Mouse (Mus musculus) thymus, postnatal 4 days (tissue): ENCODE data around the gene Bace1.
"Not testable (repeated sequence)": the region's sequence is repeated elsewhere in the genome, so short reads cannot be mapped to it uniquely, and the experiment has no call there.

Experiments used
- DNase-seq: peaks from one replicate; pipeline ENCODE4 v3.0.0; 2021

Gene Bace1

DNA sequence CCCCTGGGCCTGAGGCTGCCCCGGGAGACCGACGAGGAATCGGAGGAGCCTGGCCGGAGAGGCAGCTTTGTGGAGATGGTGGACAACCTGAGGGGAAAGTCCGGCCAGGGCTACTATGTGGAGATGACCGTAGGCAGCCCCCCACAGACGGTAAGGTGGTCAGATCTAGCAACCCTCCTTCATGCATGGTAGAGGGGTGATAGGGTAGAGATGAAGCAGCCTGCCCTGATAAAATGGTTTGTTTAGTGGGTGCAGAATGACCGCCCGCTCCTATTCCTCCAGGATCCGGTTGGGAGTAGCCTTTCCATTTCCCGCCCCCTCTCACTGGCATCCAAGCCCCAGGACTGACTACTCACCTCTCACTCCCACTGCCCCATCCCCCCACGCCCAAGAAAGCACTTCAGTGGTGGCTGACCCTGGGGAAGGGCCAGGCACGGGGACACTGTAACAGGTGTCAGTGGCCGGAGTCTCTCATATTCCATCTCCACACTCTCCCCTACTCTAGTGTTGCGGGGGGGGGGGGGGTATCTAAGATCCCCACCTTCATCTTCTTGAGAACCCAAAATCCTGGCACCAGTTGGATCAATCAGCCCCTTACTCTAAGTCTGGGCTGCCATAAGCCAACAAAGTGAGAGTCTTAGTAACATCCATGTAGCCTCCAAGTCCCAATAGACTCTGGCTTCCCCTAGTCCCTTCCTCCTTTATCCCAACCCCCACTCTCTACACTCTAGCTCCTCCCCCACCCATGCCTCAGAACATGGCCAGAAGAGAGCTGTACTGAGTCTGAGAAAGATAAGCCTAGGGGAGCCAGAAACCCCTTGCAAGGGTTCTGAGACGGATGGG lies 980 bp downstream of the Bace1 start:
- DNase-seq, result no peak

DNA sequence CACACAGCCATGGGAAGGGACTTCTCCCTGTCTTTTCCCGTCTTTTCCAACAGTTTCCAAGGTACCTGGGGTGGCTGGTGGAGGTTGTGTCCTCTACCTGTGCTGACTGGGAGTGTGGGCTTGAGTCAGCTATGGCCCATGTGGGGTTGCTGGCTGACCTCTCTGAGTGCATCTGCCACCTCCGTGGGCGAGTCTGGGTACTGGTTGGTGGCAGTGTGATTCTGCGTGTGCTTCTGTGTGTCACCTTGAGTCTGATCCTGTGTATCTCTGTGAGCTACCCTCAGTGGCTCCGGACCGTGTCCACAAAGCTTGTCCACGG lies 1.6 kb downstream of the Bace1 start:
- no peak for DNase-seq

DNA sequence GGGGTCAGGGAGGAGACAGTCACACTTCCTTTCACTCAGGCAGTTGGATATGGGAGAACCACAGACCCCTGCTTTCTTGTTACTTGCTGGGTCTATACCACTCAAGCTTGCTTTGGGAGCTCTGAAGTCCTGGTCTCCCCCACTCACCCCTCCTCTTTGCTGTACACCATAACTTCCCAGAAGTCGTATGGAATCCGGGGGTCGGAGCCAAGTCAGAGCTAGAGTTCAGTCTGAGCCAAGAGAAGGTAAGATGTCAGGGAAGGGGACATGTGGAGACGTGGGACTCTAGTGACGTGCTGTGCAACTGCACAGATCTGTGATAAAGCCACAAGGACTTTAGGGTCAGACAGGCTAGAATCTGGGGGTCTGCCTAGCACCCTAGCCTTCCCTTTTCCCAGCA lies 2.0 kb downstream of the Bace1 start:
- DNase-seq, result no peak

DNA sequence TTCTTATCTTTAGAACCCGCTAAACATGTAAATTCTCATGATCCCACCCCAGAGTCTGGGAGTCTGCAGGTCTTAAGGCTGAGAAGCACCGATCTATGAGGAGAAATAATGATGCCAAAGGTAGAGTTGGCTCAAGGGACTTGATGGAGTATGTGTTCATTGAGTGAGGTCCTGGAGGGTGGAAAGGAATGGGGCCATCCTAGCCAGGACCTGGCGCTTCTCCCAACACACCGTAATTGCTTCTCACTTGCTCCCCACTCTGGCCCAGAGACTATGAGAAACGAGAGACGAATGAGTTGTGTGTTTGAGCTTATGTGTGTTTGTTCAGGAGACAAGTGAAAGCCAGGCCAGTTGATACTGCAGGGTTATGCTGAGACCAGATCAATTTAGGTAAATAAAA lies 3.1 kb downstream of the Bace1 start:
- no peak for DNase-seq

DNA sequence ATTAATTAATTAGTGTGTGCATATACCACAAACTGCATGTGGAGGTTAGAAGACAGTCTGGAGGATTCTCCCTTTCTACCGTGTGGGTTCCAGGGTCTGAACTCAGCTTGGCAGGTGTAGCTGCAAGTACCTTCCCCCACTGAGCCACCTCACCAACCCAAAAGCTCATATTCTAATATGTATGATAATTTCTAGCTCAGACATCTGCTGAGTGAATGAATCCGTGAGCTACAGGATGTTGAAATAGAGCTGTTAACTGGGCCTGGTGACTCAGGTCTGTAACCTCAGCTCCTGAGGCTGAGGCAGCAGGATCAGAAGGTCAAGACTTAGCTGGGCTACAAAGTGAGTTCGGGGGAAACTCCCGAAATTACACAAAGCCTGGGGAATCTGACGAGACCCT lies 4.6 kb downstream of the Bace1 start:
- DNase-seq, result no peak

DNA sequence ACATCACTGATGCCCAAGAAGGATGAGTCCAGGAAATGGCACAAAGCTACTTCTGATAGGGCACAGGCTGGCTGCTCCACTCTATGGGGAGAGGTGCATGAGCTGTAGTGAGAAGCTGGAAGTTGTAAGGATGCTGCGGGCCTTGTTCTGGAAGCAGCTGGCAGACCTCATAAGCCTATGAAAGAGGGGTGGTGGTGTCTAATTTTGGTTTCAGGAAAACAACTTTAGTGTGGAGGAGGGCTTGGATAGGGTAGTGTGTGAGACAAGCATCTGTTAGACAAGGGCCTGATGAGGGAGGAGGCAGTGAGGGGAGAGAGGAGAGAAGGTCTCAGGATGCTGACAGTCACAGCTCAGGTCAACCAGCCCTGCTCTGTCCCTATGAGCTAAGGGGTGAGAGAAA lies 5.4 kb downstream of the Bace1 start:
- no peak for DNase-seq

DNA sequence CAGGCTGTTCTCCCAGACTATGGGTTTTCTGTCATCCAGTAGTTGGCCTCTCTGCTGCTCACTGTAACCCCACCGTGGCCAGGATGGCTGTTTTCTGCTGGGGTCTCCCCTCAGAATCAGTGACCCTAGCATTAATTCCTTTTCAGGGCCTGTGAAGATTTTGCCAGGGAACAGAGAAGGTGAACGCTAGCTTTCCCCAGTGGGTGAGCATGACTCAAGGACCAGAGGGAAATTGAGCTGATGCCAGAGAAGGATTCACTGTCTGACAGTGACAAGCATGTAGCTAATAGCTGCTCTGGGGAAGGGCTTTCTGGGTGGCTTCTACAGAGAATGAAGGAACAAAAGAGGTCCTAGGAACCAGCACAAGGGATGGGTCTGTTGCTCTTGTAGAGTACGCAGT lies 7.2 kb downstream of the Bace1 start:
- no peak for DNase-seq

DNA sequence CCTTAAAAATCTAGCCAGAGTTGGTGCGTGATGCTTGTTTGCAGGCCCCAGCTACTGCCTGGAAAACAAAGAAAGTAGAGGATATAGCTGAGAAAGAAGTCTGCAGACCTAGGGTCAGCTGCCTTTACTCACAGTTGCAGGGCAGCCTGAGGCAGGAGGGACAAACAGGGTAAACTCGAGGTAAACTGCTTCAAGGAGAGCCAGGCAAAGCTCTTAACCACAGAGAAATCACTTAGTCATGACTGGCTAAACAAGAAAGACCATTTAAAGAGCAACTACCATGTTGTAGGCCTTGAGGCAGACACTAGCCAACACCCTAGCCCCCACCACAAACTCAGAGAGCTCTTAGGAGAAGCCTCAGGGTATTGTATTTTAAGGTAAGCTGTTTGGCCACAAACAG lies 7.8 kb downstream of the Bace1 start:
- not testable (repeated sequence) for DNase-seq

DNA sequence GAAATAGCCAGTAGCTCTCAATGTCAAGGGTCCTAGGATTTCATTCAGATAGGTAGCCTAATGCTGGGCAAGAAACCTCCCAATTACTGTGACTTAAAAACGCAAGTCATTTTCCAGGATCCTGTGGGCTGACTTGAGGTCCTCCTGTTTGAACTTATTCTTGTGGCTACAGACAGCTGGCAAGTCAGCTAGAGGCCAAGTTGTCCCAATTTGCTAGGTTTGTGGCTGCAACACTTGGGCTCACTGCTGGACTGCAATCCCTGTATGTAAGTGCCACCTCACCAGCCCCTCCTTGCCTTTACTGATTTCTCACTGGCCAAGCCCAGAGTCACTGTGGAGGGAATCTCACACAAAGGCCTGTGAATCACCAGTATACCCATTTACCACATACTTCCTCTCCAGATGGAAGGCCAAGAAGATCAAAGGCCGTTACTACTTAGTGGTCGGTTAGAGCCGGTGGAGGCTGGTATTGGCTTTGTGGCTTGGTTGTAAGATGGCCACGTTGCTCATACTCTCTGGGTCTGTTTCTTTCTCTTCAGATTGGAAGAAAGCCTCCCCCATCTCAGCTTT lies 8.6 kb downstream of the Bace1 start:
- DNase-seq, result no peak

DNA sequence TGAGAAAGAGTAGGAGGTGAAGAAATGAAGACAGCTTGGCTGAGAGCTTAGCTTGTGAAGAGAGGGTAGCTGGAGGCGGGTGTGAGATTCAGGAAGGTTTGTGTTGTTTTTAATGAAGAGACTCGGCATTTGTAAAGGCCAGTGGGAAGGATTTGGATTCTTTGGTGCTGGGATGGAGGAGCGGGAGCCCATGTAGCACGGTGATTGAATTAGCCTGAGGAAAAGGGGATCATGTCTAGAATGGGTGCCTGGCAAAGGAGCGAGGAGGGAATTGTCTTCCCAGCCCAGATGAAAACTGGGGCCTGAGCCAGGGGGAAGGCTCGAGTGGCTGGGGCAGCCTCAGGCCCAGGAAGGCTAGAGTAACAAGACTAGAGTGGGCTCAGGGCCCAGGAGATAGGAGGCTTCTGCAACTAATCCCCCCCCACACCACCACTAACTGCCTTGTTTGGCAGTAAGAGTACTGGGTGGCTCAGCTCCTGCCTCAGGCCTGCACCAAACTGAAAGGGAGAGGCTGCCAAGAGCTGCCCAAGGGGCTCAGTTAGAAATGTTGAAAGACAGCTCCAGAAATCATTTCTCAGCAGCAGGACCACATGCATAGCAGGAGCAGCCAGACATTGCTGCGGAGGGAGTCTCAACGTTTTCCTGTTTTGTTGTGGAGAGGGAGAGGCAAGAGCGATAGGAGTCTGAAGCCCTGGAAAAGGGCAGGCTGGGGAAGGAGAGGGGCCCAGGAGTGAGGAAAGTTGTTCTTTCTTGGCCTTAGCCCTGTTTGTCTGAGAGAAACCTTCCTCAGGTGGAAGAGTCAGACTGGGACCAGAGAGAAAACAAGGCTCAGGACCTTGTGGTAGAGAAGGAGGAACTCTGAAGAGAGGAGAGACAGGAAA lies 11.4 kb downstream of the Bace1 start:
- no peak for DNase-seq

DNA sequence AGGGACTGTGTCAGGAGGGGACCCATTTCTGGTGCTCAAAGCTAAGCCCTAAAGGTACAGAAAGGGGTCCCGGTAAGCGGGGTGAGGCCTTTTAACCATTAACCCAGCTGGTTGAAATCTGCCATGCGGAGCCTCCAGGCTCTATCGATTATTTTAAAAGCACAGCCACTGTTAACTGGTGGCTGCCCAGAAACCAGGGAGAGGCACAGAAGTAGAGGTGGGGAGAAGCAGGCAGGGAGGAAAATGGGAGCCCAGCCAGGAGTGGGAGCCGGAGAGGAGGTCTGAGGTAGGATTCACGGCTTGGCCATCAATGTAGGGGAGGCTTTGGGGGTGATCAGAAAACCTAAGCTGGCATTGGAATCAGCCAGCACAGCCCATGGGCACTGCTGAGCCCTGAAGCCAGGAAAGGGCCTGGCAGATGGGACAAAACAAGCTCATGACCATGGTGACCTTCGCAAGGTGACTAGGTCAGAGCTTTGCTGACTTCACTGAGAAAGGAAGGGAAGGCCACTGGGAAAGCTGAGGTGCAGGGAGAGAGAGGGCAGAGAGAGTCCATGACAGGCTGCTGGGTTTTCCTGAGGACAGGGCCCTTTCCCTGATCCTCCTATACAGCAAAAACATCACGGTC lies 12.3 kb downstream of the Bace1 start:
- no peak for DNase-seq

DNA sequence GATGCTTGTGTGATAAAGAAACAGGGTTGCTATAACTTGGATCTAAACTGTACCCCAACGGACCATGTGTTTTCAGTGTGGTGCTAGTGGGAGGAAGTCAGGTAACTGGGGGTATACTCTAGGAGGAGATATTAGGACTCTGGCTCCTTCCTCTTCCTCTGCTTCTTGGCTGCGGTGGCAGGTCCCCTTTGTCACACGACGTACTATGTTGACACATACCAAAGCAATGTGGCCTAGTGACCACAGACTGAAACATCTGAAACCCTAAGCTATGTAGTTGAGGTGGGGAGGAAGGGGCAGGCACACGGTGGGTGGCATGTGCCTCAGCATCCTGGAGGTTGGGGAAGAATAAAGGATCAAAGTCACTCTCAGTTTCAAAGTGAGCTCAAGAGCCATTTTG lies 12.9 kb downstream of the Bace1 start:
- DNase-seq, result no peak

DNA sequence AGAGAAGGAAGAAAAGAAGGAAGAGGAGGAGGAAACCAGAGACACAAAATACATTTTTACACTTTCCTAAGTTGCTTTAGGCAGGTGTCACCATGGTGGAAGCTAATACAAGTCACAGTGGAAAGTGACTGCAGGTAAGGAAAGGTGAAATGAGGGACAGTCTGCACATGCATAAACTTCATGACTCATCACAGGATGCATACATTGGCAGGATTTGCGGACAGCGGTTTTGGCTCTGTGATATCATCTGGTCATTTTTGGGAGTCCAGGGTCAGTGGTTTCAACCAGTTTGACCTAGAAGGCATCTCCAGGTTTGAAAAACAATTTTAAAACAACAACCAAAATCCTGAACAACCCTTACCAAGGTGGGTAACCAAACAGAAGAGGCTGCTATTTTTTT lies 13.4 kb downstream of the Bace1 start:
- DNase-seq, result no peak

DNA sequence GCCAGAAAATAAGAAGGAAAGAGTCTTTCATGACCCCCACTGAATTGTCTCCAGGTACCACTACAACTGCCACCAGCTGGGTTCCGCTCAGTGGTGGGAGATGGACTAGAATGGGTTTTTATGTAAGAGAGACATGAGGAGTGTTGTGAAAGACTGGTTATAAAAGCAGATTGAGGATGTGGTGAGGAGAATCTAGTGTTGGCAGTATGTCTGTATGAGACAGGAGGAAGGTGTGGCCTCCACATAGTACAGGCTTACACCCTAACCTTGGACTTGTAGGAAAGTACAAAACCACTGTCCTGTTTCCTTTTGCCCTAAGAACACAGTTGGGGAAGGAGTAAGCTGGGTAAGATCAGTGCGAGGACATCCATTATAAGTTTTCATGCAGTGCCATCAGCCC lies 15.3 kb downstream of the Bace1 start:
- DNase-seq, result no peak

DNA sequence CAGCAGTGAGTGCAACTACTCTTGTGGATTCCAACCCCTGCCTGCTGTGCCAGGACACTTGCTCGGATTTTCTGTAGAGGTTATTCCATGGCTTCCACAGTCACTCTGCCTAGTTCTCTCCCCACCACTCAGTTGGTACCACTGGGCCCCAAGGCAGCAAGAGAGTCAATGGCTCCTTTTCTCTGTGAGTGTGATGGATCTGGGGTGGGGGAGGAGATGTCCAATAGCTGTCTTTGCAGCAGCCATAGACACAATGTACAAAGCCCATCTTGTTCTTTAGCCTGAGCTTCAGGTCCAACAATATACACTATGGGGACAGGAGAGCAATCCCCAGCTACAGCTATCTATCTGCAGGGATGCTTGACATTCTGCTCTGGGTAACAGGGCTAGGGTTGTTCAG lies 15.8 kb downstream of the Bace1 start:
- DNase-seq, result no peak

DNA sequence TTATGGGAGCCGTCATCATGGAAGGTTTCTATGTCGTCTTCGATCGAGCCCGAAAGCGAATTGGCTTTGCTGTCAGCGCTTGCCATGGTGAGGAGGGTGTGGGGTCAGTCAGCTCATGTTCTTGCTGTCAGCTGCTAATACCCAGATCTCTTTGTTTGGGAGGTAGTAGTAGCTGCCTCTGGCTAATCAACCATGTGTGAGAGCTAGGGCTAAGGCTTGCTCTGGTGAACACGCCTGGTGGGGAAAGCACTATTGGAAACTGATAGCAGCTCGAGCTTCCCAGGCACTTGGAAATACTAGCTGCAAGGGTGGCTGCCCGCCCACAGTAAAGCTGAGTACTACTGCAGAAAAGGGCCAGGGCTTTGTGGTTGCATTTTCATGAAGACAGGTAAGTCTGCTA lies 21.0 kb downstream of the Bace1 start:
- no peak for DNase-seq

DNA sequence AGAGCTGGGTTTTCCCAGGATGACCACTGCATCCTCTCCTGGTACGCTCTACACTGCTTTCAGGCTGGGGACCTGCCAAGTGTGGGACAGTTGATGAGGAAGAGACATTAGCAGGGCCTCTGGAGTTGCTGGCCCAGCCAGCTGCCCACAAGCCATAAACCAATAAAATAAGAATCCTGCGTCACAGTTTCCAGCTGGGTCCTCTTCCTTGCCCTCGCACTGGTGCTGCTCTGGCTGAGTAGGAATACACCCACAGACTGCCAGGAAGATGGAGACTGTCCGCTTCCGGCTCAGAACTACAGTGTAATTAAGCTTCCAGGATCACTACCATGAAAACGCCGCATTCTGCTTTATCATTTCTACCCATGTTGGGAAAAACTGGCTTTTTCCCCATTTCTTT lies 23.4 kb downstream of the Bace1 start:
- DNase-seq, result no peak

DNA sequence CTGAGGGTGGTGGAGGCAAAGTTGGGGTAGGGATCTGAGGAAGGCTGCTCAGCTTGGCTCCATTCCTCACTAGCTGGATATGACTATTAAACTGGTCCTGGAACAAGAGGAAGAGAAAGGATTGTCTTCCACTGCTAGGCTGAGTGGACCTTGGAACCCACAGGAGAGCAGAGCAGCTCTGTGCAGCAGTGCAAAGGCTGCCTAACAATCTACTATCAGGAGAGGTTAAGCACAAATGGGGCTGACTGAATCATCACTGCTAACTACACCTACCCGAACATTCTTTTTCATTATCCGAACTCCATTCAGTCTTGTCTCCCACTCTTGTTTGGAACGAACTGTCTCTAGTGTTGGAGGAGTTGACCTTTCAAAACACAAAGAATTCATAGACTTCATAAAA lies 30.8 kb downstream of the Bace1 start:
- DNase-seq, result no peak

DNA sequence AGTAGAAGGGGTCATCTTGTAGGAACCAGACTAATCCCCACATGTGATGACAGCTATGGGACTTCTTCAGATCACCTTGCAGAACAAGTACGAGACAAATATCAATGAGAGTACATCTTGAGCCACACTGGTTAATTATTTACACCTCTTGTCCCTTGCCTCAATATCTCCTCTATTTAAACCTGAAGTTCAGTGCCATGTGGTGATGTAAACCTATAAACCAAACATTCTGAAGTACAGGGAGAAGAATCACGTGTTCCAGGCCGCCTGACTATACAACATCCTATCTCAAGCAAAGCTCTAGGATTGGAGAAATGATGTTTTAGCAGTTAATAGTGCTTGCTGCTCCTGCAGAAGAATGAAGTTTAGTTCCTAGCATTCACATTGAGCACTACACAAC lies 31.9 kb downstream of the Bace1 start:
- no peak for DNase-seq

DNA sequence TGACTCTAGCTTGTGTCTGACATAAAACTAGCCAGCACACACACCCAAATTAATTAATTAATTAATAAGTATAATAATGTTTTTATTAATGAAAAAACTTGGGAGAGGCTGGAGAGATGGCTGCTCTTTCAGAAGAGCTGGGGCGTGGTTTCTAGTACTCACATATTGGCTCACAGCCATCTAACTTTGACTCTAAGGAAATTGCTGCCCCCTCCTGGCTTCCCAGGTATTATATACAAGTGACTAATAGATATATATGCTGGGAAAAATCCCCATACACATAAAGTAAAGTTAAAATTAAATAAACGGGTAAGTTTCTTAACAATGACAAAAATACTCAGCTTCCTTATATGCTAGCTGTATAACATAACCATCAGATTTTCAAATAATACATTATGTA lies 39.5 kb downstream of the Bace1 start:
- peak; percentile 49 for DNase-seq

DNA sequence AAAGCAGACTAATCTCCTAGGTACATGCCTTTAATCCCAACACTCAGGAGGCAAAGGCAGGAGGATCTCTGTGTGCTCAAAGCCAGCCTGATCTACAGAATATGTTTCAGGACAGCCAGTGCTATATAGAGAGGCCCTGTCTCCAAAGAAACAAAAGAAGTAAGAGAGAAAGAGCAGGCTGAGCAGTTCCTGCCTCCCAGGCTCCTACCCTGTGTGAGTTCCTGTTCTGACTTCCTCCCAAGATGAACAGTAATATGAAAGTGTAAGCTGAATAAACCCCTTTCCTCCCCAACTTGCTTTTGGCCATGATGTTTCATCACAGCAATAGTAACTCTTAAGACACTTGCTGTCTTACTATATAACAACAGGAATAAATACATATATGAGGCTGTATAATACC lies 55.3 kb downstream of the Bace1 start:
- no peak for DNase-seq

DNA sequence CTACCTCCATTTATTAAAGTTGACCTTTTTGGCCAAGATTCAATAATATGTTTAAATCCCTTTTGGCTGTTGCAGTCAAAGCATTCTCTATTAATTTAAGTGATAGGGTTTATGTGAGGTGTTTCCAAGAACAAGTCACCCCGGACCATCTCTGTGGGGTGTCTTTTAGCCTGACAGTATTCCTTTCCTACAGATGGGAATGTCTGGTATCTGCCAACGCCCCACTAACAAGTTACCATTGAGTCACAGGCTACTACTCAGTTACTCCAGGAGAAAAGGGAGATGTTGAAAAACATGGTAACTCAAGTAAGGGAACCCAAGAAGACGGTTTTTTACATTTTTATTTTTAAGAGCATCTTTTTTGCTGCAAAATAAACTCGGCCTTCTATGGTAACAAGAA lies 66.8 kb downstream of the Bace1 start:
- no peak for DNase-seq

DNA sequence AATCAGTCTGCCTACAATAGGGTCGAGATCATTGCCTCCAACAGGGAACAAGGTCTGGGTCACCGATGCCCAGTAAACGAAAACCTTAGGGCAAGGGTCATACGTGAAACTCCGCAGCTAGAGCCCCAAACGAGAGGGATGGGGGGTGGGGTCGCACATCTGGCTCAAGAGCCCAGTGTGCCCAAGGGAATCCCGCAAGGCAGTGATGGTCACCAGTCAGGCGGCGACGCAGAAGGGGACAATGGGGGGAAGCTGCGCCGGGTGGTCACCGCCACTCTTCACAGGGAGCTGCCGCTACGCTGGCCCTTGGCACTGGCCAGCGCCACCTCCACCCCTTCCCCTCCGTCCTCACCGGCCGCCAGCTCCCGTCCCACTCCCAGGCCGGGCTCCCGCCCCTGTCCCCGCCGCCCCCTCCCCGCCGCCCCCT lies 67.4 kb downstream of the Bace1 start:
- no peak for DNase-seq
